Mouse (Mus musculus): Measurements from ENCODE around the gene Rgs7bp. TPM values are rescaled to one million over a fixed set of nuclear protein-coding genes. Genes with fewer than 3 reads are reported as not detected.

Gene Rgs7bp
- polyA plus RNA-seq, 1 experiment = under 0.01 TPM

DNA sequence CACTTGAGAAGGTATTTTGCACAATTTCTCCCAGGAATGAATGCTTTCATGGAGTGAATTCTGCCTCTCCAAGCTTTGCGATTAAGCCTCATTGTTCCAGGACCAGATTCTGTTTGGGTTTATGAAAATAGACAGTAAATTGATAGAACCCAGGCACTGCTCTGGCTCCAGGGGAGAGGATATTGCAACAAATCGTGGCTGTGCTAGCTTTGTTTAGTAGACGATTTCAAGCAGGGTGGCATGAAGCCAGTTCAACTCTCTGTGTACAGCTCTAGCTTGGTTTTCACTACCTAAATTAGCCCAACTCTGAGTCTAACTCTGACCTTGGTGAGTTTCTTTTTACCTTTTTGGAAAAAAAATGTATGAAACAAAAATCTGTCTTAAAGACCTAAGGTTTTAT is 26.5 kb downstream of the Rgs7bp start:
- Histone ChIP-seq H3K36me3 (ENCODE audit: control insufficient read depth, insufficient read depth) (no peaks in the 10 kb centered on the region), H3K27me3 (ENCODE audit: control insufficient read depth, insufficient read depth, insufficient read length) (no peaks in the 10 kb centered on the region), H3ac (ENCODE audit: control insufficient read depth, insufficient read length) (no peak overlapping the region), H3K79me2 (ENCODE audit: control insufficient read depth, insufficient read depth) (no peaks in the 10 kb centered on the region), H3K4me2 (ENCODE audit: low read depth) (no peak overlapping the region), H3K4me3 (no peak overlapping the region)
- no peak for TF ChIP-seq TCF3 (IDR thresholded peaks at IDR 0.05; ENCODE audit: insufficient read length, low read depth)
- no peak for TF ChIP-seq SRF (IDR thresholded peaks at IDR 0.05; ENCODE audit: control insufficient read depth, insufficient read length, low read depth)
- TF ChIP-seq POLR2A (IDR thresholded peaks at IDR 0.05; ENCODE audit: insufficient read length, low read depth) = no peak
- no peak for TF ChIP-seq REST (IDR thresholded peaks at IDR 0.05; ENCODE audit: insufficient read depth, insufficient read length)
- no peak for TF ChIP-seq TCF12 (IDR thresholded peaks at IDR 0.05; ENCODE audit: insufficient read depth, poor library complexity, severe bottlenecking)

DNA sequence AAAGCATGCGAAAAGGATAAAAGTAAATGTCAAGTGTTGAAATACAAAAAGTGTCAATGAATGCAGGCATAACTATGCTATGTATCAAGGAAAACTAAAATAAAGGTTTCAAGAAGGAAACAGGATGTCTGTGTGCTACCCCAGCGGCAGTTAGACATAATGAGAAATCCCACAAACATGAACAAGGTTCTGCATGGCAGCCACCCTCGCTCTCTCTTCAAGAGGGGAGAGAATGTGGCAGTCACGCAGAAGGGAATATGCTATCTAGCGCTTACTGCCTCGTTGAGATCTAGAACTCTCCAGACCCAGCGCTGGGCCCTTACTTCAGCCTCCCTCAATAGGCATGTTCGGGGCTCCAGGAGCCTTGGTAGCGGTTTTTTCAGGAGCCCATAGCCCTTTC is 38.2 kb downstream of the Rgs7bp start:
- no peak overlapping the region for H3K4me2 ChIP-seq (ENCODE audit: low read depth)
- TF ChIP-seq TCF3 (IDR thresholded peaks at IDR 0.05; ENCODE audit: insufficient read length, low read depth) (no peak), REST (IDR thresholded peaks at IDR 0.05; ENCODE audit: insufficient read depth, insufficient read length) (no peak), USF1 (IDR thresholded peaks at IDR 0.05; ENCODE audit: low read depth) (no peak), SRF (IDR thresholded peaks at IDR 0.05; ENCODE audit: control insufficient read depth, insufficient read length, low read depth) (no peak), TCF12 (IDR thresholded peaks at IDR 0.05; ENCODE audit: insufficient read depth, poor library complexity, severe bottlenecking) (no peak), POLR2AphosphoS2 (IDR thresholded peaks at IDR 0.05; ENCODE audit: insufficient read length, low read depth) (no peak), CEBPB (IDR thresholded peaks at IDR 0.05; ENCODE audit: insufficient read depth, poor library complexity, severe bottlenecking) (no peak), POLR2A (IDR thresholded peaks at IDR 0.05; ENCODE audit: insufficient read length, low read depth) (no peak), MYOD1 (IDR thresholded peaks at IDR 0.05; ENCODE audit: control insufficient read depth in 1 of 3, insufficient read length in 2 of 3, low read depth in 2 of 3) (no peak), MAX (IDR thresholded peaks at IDR 0.05; ENCODE audit: low read depth) (no peak), E2F4 (IDR thresholded peaks at IDR 0.05; ENCODE audit: insufficient read depth) (no peak), MYOG (IDR thresholded peaks at IDR 0.05; ENCODE audit: control insufficient read depth in 1 of 3, insufficient read depth in 1 of 3, insufficient read length in 2 of 3, low read depth in 2 of 3) (no peak)
- no peaks in the 10 kb centered on the region for H3K79me2 ChIP-seq (ENCODE audit: control insufficient read depth, insufficient read depth)
- no peak overlapping the region for H3K4me3 ChIP-seq
- no peaks in the 10 kb centered on the region for H3K27me3 ChIP-seq (ENCODE audit: control insufficient read depth, insufficient read depth, insufficient read length)
- H3ac ChIP-seq (ENCODE audit: control insufficient read depth, insufficient read length) = no peak overlapping the region
- H3K36me3 ChIP-seq (ENCODE audit: control insufficient read depth, insufficient read depth) = no peaks in the 10 kb centered on the region

DNA sequence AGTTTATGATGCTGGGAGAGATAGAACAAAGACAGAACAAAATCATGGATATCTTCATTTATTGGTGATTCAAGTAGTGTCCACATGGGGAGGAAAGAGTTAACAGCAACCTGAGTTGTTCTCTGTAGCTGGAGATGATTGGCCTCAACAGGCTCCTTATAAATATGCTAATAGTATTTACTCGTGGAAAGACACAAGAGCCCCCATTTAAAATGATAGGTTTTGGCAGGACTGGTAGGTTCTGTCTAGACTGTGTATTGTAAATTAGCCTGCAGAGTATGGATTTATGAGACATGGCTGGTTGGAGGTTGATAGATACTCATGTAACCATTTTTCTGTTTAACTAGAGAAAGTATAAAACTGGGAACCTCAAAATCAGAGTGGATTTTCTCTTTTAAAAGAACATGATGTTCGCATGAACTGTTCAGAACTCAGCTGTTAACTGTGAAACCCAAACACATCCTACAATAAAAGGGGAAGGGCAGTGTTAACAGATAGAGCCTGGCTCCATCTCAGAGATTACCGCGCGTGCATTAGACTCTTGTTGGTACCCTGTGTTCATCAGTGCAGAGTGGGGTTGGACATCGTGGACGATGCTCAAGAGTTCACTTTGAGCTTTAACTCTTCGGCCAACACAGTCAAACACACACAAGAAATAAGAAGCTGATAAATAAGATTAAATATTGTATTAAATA is 38.9 kb downstream of the Rgs7bp start:
- H3K4me2 ChIP-seq (ENCODE audit: low read depth) = no peak overlapping the region
- H3K4me3 ChIP-seq = no peak overlapping the region
- no peaks in the 10 kb centered on the region for H3K36me3 ChIP-seq (ENCODE audit: control insufficient read depth, insufficient read depth)
- H3K27me3 ChIP-seq (ENCODE audit: control insufficient read depth, insufficient read depth, insufficient read length) = no peaks in the 10 kb centered on the region
- TF ChIP-seq TCF3 (IDR thresholded peaks at IDR 0.05; ENCODE audit: insufficient read length, low read depth) (no peak), POLR2A (IDR thresholded peaks at IDR 0.05; ENCODE audit: insufficient read length, low read depth) (no peak), MYOD1 (IDR thresholded peaks at IDR 0.05; ENCODE audit: control insufficient read depth in 1 of 3, insufficient read length in 2 of 3, low read depth in 2 of 3) (no peak), TCF12 (IDR thresholded peaks at IDR 0.05; ENCODE audit: insufficient read depth, poor library complexity, severe bottlenecking) (no peak), MYOG (IDR thresholded peaks at IDR 0.05; ENCODE audit: control insufficient read depth in 1 of 3, insufficient read depth in 1 of 3, insufficient read length in 2 of 3, low read depth in 2 of 3) (no peak), USF1 (IDR thresholded peaks at IDR 0.05; ENCODE audit: low read depth) (no peak), SRF (IDR thresholded peaks at IDR 0.05; ENCODE audit: control insufficient read depth, insufficient read length, low read depth) (no peak), MAX (IDR thresholded peaks at IDR 0.05; ENCODE audit: low read depth) (no peak), POLR2AphosphoS2 (IDR thresholded peaks at IDR 0.05; ENCODE audit: insufficient read length, low read depth) (no peak), CEBPB (IDR thresholded peaks at IDR 0.05; ENCODE audit: insufficient read depth, poor library complexity, severe bottlenecking) (no peak), REST (IDR thresholded peaks at IDR 0.05; ENCODE audit: insufficient read depth, insufficient read length) (no peak), E2F4 (IDR thresholded peaks at IDR 0.05; ENCODE audit: insufficient read depth) (no peak)
- H3ac ChIP-seq (ENCODE audit: control insufficient read depth, insufficient read length) = no peak overlapping the region
- no peaks in the 10 kb centered on the region for H3K79me2 ChIP-seq (ENCODE audit: control insufficient read depth, insufficient read depth)

DNA sequence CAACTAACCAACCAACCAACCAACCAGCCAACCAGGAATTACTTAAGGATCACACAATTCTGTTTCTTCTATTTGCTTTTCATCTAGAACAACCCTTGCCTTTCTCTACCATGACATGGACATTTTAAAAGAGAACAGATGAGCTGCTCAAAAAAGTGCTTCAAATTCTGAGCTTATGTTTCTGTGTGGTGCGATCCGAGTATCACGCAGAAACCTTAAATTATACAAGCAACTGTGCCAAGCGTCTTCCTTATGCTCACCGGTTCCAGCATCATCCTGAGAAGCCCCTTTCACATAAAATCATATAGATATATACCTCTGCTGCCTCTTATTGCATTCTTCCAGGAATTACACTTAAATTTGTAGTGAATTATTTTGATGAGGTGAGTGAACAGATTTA is 43.4 kb downstream of the Rgs7bp start:
- no peaks in the 10 kb centered on the region for H3K79me2 ChIP-seq (ENCODE audit: control insufficient read depth, insufficient read depth)
- H3K36me3 ChIP-seq (ENCODE audit: control insufficient read depth, insufficient read depth) = no peaks in the 10 kb centered on the region
- no peak for TF ChIP-seq MAX (IDR thresholded peaks at IDR 0.05; ENCODE audit: low read depth)
- no peak for TF ChIP-seq TCF12 (IDR thresholded peaks at IDR 0.05; ENCODE audit: insufficient read depth, poor library complexity, severe bottlenecking)
- no peak for TF ChIP-seq POLR2A (IDR thresholded peaks at IDR 0.05; ENCODE audit: insufficient read length, low read depth)
- TF ChIP-seq MYOD1 (IDR thresholded peaks at IDR 0.05; ENCODE audit: control insufficient read depth in 1 of 3, insufficient read length in 2 of 3, low read depth in 2 of 3) = no peak
- TF ChIP-seq POLR2AphosphoS2 (IDR thresholded peaks at IDR 0.05; ENCODE audit: insufficient read length, low read depth) = no peak
- no peak for TF ChIP-seq USF1 (IDR thresholded peaks at IDR 0.05; ENCODE audit: low read depth)
- no peak for TF ChIP-seq E2F4 (IDR thresholded peaks at IDR 0.05; ENCODE audit: insufficient read depth)
- TF ChIP-seq SRF (IDR thresholded peaks at IDR 0.05; ENCODE audit: control insufficient read depth, insufficient read length, low read depth) = no peak
- TF ChIP-seq MYOG (IDR thresholded peaks at IDR 0.05; ENCODE audit: control insufficient read depth in 1 of 3, insufficient read depth in 1 of 3, insufficient read length in 2 of 3, low read depth in 2 of 3) = no peak
- no peak for TF ChIP-seq REST (IDR thresholded peaks at IDR 0.05; ENCODE audit: insufficient read depth, insufficient read length)
- no peak for TF ChIP-seq TCF3 (IDR thresholded peaks at IDR 0.05; ENCODE audit: insufficient read length, low read depth)
- TF ChIP-seq CEBPB (IDR thresholded peaks at IDR 0.05; ENCODE audit: insufficient read depth, poor library complexity, severe bottlenecking) = no peak
- H3K4me2 ChIP-seq (ENCODE audit: low read depth) = no peak overlapping the region
- H3ac ChIP-seq (ENCODE audit: control insufficient read depth, insufficient read length) = no peak overlapping the region
- no peak overlapping the region for H3K4me3 ChIP-seq
- H3K27me3 ChIP-seq (ENCODE audit: control insufficient read depth, insufficient read depth, insufficient read length) = no peaks in the 10 kb centered on the region
